Mouse (Mus musculus): ENCODE measurements around the gene Tifab. TPM values are rescaled to one million over a fixed set of nuclear protein-coding genes. Genes with fewer than 3 reads are reported as not detected.
"Not testable (repeated sequence)": the region's sequence is repeated elsewhere in the genome, so short reads cannot be mapped to it uniquely, and the experiment has no call there.

The Tifab gene
- polyA plus RNA-seq, 1 experiment from 2014 or later, result 0.64 TPM

GRCm38 (mm10) chr13:56214633-56215032, 35.9 kb upstream of the Tifab start:
- Histone ChIP-seq H3K9ac (replicated peaks; ENCODE audit: low read length) (no peak overlapping the region), H3K4me2 (ENCODE audit: low read length) (no peak overlapping the region), H3K27ac (replicated peaks; ENCODE audit: low read depth, low read length) (no peak overlapping the region), H3K27me3 (ENCODE audit: control insufficient read depth, insufficient read depth, low read length) (0 out of 2 replicates have a peak, but pooled peaks cover 11% of the 10 kb centered on the region), H3K36me3 (ENCODE audit: control insufficient read depth, insufficient read depth, low read length) (no peaks in the 10 kb centered on the region), H3K4me1 (ENCODE audit: control insufficient read depth, insufficient read depth, low read length) (peaks cover 21% of the 10 kb centered on the region), H3K9me3 (ENCODE audit: control insufficient read depth, low read length) (peaks cover 14% of the 10 kb centered on the region; the same call in 1 of the 2 replicates), H3K4me3 (replicated peaks; ENCODE audit: low read depth, low read length) (no peak overlapping the region)
- DNase-seq (peak; percentile 74), ATAC-seq (ENCODE audit: low FRiP score, low TSS enrichment) (no peak)
- WGBS, result 8% methylated on average over 5 of the region's 5 CpGs

- peaks cover 14% of the 10 kb centered on the region; the same call in 1 of the 2 replicates for H3K9me3 ChIP-seq (ENCODE audit: control insufficient read depth, low read length)
- ATAC-seq (ENCODE audit: low FRiP score, low TSS enrichment) (peak; percentile 48; the same call in 1 of the 2 replicates), DNase-seq (no peak)
- no peaks in the 10 kb centered on the region for H3K36me3 ChIP-seq (ENCODE audit: control insufficient read depth, insufficient read depth, low read length)
- peaks cover 26% of the 10 kb centered on the region; the same call in 1 of the 2 replicates for H3K27me3 ChIP-seq (ENCODE audit: control insufficient read depth, insufficient read depth, low read length)
- H3K4me1 ChIP-seq (ENCODE audit: control insufficient read depth, insufficient read depth, low read length), result peaks cover 18% of the 10 kb centered on the region
- 7% methylated on average over 8 of the region's 8 CpGs for WGBS
- no peak overlapping the region for H3K4me3 ChIP-seq (replicated peaks; ENCODE audit: low read depth, low read length)
- H3K9ac ChIP-seq (replicated peaks; ENCODE audit: low read length), result no peak overlapping the region
- H3K4me2 ChIP-seq (ENCODE audit: low read length), result peak overlapping the region; percentile 43
- no peak overlapping the region; the same call in 1 of the 2 replicates for H3K27ac ChIP-seq (replicated peaks; ENCODE audit: low read depth, low read length)
Observed at GRCm38 (mm10) chr13:56209067-56209411, 30.4 kb upstream of the Tifab start.

- peak; percentile 76; the same call in 1 of the 2 replicates for ATAC-seq (ENCODE audit: low FRiP score, low TSS enrichment)
- WGBS, result 2% methylated on average over 35 of the region's 35 CpGs
Observed at GRCm38 (mm10) chr13:56208225-56209066, 29.8 kb upstream of the Tifab start.

GRCm38 (mm10) chr13:56199506-56199905, 20.8 kb upstream of the Tifab start:
- H3K4me1 ChIP-seq (ENCODE audit: control insufficient read depth, insufficient read depth, low read length), result 0 out of 2 replicates have a peak, but pooled peaks cover 3% of the 10 kb centered on the region
- no peak for DNase-seq
- 0 out of 2 replicates have a peak overlapping the region, but pooled peaks have one; percentile 13 for H3K27ac ChIP-seq (replicated peaks; ENCODE audit: low read depth, low read length)
- no peaks in the 10 kb centered on the region for H3K36me3 ChIP-seq (ENCODE audit: control insufficient read depth, insufficient read depth, low read length)
- WGBS, result 22% methylated on average over 8 of the region's 8 CpGs
- H3K4me3 ChIP-seq (replicated peaks; ENCODE audit: low read depth, low read length), result no peak overlapping the region
- peaks cover 31% of the 10 kb centered on the region for H3K27me3 ChIP-seq (ENCODE audit: control insufficient read depth, insufficient read depth, low read length)
- H3K9ac ChIP-seq (replicated peaks; ENCODE audit: low read length), result no peak overlapping the region
- ATAC-seq (ENCODE audit: low FRiP score, low TSS enrichment), result no peak; the same call in 1 of the 2 replicates
- H3K9me3 ChIP-seq (ENCODE audit: control insufficient read depth, low read length), result no peaks in the 10 kb centered on the region
- no peak overlapping the region for H3K4me2 ChIP-seq (ENCODE audit: low read length)

More at GRCm38 (mm10) chr13:56208225-56209066, 29.8 kb upstream of the Tifab start:
- Histone ChIP-seq H3K9me3 (ENCODE audit: control insufficient read depth, low read length) (peaks cover 14% of the 10 kb centered on the region; the same call in 1 of the 2 replicates), H3K4me2 (ENCODE audit: low read length) (peak overlapping the region; percentile 43), H3K9ac (replicated peaks; ENCODE audit: low read length) (no peak overlapping the region), H3K4me1 (ENCODE audit: control insufficient read depth, insufficient read depth, low read length) (peaks cover 18% of the 10 kb centered on the region), H3K27me3 (ENCODE audit: control insufficient read depth, insufficient read depth, low read length) (peaks cover 26% of the 10 kb centered on the region; the same call in 1 of the 2 replicates), H3K27ac (replicated peaks; ENCODE audit: low read depth, low read length) (peak overlapping the region; percentile 21; the same call in 1 of the 2 replicates), H3K4me3 (replicated peaks; ENCODE audit: low read depth, low read length) (no peak overlapping the region), H3K36me3 (ENCODE audit: control insufficient read depth, insufficient read depth, low read length) (no peaks in the 10 kb centered on the region)
- peak; percentile 54 for DNase-seq

GRCm38 (mm10) chr13:56197473-56198266, 19.0 kb upstream of the Tifab start:
- H3K9me3 ChIP-seq (ENCODE audit: control insufficient read depth, low read length), result no peaks in the 10 kb centered on the region
- peak; percentile 55; the same call in 1 of the 2 replicates for ATAC-seq (ENCODE audit: low FRiP score, low TSS enrichment)
- no peak overlapping the region for H3K4me3 ChIP-seq (replicated peaks; ENCODE audit: low read depth, low read length)
- peaks cover 28% of the 10 kb centered on the region for H3K27me3 ChIP-seq (ENCODE audit: control insufficient read depth, insufficient read depth, low read length)
- H3K4me2 ChIP-seq (ENCODE audit: low read length), result no peak overlapping the region
- DNase-seq, result peak; percentile 98
- H3K4me1 ChIP-seq (ENCODE audit: control insufficient read depth, insufficient read depth, low read length), result 0 out of 2 replicates have a peak, but pooled peaks cover 3% of the 10 kb centered on the region
- no peak overlapping the region for H3K27ac ChIP-seq (replicated peaks; ENCODE audit: low read depth, low read length)
- WGBS, result 11% methylated on average over 15 of the region's 15 CpGs
- H3K36me3 ChIP-seq (ENCODE audit: control insufficient read depth, insufficient read depth, low read length), result no peaks in the 10 kb centered on the region
- H3K9ac ChIP-seq (replicated peaks; ENCODE audit: low read length), result no peak overlapping the region

- WGBS, result 58% methylated on average over 12 of the region's 12 CpGs
- Histone ChIP-seq H3K4me1 (ENCODE audit: control insufficient read depth, insufficient read depth, low read length) (0 out of 2 replicates have a peak, but pooled peaks cover 3% of the 10 kb centered on the region), H3K9ac (replicated peaks; ENCODE audit: low read length) (no peak overlapping the region), H3K36me3 (ENCODE audit: control insufficient read depth, insufficient read depth, low read length) (no peaks in the 10 kb centered on the region), H3K27ac (replicated peaks; ENCODE audit: low read depth, low read length) (no peak overlapping the region), H3K4me2 (ENCODE audit: low read length) (no peak overlapping the region), H3K4me3 (replicated peaks; ENCODE audit: low read depth, low read length) (no peak overlapping the region), H3K9me3 (ENCODE audit: control insufficient read depth, low read length) (no peaks in the 10 kb centered on the region), H3K27me3 (ENCODE audit: control insufficient read depth, insufficient read depth, low read length) (peaks cover 23% of the 10 kb centered on the region)
- ATAC-seq (ENCODE audit: low FRiP score, low TSS enrichment) (no peak), DNase-seq (no peak)
Observed at GRCm38 (mm10) chr13:56197031-56197430, 18.3 kb upstream of the Tifab start.

GRCm38 (mm10) chr13:56195824-56196223, 17.1 kb upstream of the Tifab start:
- H3K27me3 ChIP-seq (ENCODE audit: control insufficient read depth, insufficient read depth, low read length), result peaks cover 22% of the 10 kb centered on the region
- DNase-seq; H3K4me2 ChIP-seq (ENCODE audit: low read length); H3K4me1 ChIP-seq (ENCODE audit: control insufficient read depth, insufficient read depth, low read length); H3K4me3 ChIP-seq (replicated peaks; ENCODE audit: low read depth, low read length); H3K9ac ChIP-seq (replicated peaks; ENCODE audit: low read length); ATAC-seq (ENCODE audit: low FRiP score, low TSS enrichment); H3K27ac ChIP-seq (replicated peaks; ENCODE audit: low read depth, low read length); H3K9me3 ChIP-seq (ENCODE audit: control insufficient read depth, low read length); H3K36me3 ChIP-seq (ENCODE audit: control insufficient read depth, insufficient read depth, low read length): not testable (repeated sequence)
- 88% methylated on average over 11 of the region's 11 CpGs for WGBS

- H3K4me3 ChIP-seq (replicated peaks; ENCODE audit: low read depth, low read length); DNase-seq; H3K9me3 ChIP-seq (ENCODE audit: control insufficient read depth, low read length); H3K36me3 ChIP-seq (ENCODE audit: control insufficient read depth, insufficient read depth, low read length); H3K4me1 ChIP-seq (ENCODE audit: control insufficient read depth, insufficient read depth, low read length); H3K27ac ChIP-seq (replicated peaks; ENCODE audit: low read depth, low read length); ATAC-seq (ENCODE audit: low FRiP score, low TSS enrichment); H3K4me2 ChIP-seq (ENCODE audit: low read length); H3K9ac ChIP-seq (replicated peaks; ENCODE audit: low read length): not testable (repeated sequence)
- peaks cover 13% of the 10 kb centered on the region; the same call in 1 of the 2 replicates for H3K27me3 ChIP-seq (ENCODE audit: control insufficient read depth, insufficient read depth, low read length)
- 91% methylated on average over 11 of the region's 11 CpGs for WGBS
Observed at GRCm38 (mm10) chr13:56194181-56194580, 15.5 kb upstream of the Tifab start.
